Mouse (Mus musculus) intestine, embryonic 15.5 days (tissue): ENCODE measurements around the gene Dgcr2. TPM values are rescaled to one million over a fixed set of nuclear protein-coding genes. Genes with fewer than 3 reads are reported as not detected.

Experiments used
- ATAC-seq: fragments of 200-750 bp; cut with Nextera tagmentation; 2 replicates; pipeline ENCODE4 v1.8.0; 2017; ENCODE audit warnings: moderate TSS enrichment, moderate library complexity
- H3K27ac ChIP-seq: fragments of 300-500 bp; sonication (generic); 2 replicates; pipeline ENCODE4 v1.5.1; 2015; ENCODE audit warnings: mild to moderate bottlenecking, inconsistent platforms
- H3K27me3 ChIP-seq: fragments of 300-500 bp; sonication (generic); replicated peaks from 2 replicates; pipeline ENCODE4 v1.6.1; 2015; ENCODE audit warnings: inconsistent platforms
- H3K36me3 ChIP-seq: fragments of 300-500 bp; sonication (generic); 2 replicates; pipeline ENCODE4 v1.6.1; 2015; ENCODE audit warnings: inconsistent platforms
- H3K4me1 ChIP-seq: fragments of 300-500 bp; sonication (generic); replicated peaks from 2 replicates; pipeline ENCODE4 v1.6.1; 2015; ENCODE audit warnings: inconsistent platforms
- H3K4me2 ChIP-seq: fragments of 300-500 bp; sonication (generic); replicated peaks from 2 replicates; pipeline ENCODE4 v1.6.1; 2015; ENCODE audit warnings: mild to moderate bottlenecking, inconsistent platforms
- H3K4me3 ChIP-seq: fragments of 300-500 bp; sonication (generic); replicated peaks from 2 replicates; pipeline ENCODE4 v1.5.1; 2015; ENCODE audit warnings: inconsistent platforms
- H3K9ac ChIP-seq: fragments of 300-500 bp; sonication (generic); 2 replicates; pipeline ENCODE4 v1.6.1; 2015; ENCODE audit warnings: inconsistent platforms
- H3K9me3 ChIP-seq: fragments of 300-500 bp; sonication (generic); 2 replicates; pipeline ENCODE4 v1.6.1; 2016; ENCODE audit warnings: inconsistent platforms
- WGBS: fragments of 180-500 bp; shearing (Covaris S2); methylation state at CpG from one replicate; pipeline ENCODE4 v1.1.7; 2015; 5-methylcytosine and 5-hydroxymethylcytosine counted together
- polyA plus RNA-seq: library from polyadenylated mRNA; unstranded; fragments of >200 nt; fragmentation: Nextera tagmentation; extraction: Ambion mirVana; gene quantifications from 2 replicates; pipeline ENCODE4 v1.2.1, GENCODE M21; 2015

The Dgcr2 gene
- polyA plus RNA-seq, 1 experiment from 2014 or later, result 68.2 TPM

- peaks cover 44% of the 10 kb centered on the region for H3K27me3 ChIP-seq
- H3K4me2 ChIP-seq, result no peak within 1 kb of the TSS
- peaks cover 23% of the 10 kb centered on the region for H3K36me3 ChIP-seq
- 72% methylated on average over 6 of the region's 6 CpGs for WGBS
- no peaks in the 10 kb centered on the region for H3K9me3 ChIP-seq
- H3K4me3 ChIP-seq, result no peak within 1 kb of the TSS
- H3K9ac ChIP-seq, result no peak within 1 kb of the TSS
- H3K4me1 ChIP-seq, result peaks cover 10% of the 10 kb centered on the region
- H3K27ac ChIP-seq, result no peak within 1 kb of the TSS
- ATAC-seq, result no peak
Observed at GRCm38 (mm10) chr16:17838051-17838450, 60.3 kb downstream of the Dgcr2 start, which contains the start of gene Car15. Car15 (minus strand) TSS chr16:17838364.

GRCm38 (mm10) chr16:17835481-17835880 lies 62.9 kb downstream of the Dgcr2 start:
- Histone ChIP-seq H3K27me3 (peaks cover 70% of the 10 kb centered on the region), H3K4me3 (no peak overlapping the region), H3K36me3 (peaks cover 2% of the 10 kb centered on the region; the same call in 1 of the 2 replicates), H3K27ac (no peak overlapping the region), H3K4me2 (no peak overlapping the region), H3K9ac (no peak overlapping the region), H3K9me3 (no peaks in the 10 kb centered on the region), H3K4me1 (peaks cover 12% of the 10 kb centered on the region)
- 39% methylated on average over 13 of the region's 13 CpGs for WGBS
- ATAC-seq, result no peak

- H3K4me2 ChIP-seq, result peak overlapping the region; percentile 97
- no peak for ATAC-seq
- WGBS, result 55% methylated on average over 7 of the region's 7 CpGs
Observed at GRCm38 (mm10) chr16:17834543-17834942, 63.8 kb downstream of the Dgcr2 start.

GRCm38 (mm10) chr16:17833681-17834399 lies 64.5 kb downstream of the Dgcr2 start:
- H3K36me3 ChIP-seq, result no peaks in the 10 kb centered on the region
- peak overlapping the region; percentile 57 for H3K4me3 ChIP-seq
- H3K27me3 ChIP-seq, result peaks cover 74% of the 10 kb centered on the region
- WGBS, result under 1% methylated on average over 97 of the region's 103 CpGs
- H3K27ac ChIP-seq, result no peak overlapping the region
- peak overlapping the region; percentile 97 for H3K4me2 ChIP-seq
- H3K4me1 ChIP-seq, result peaks cover 12% of the 10 kb centered on the region
- no peaks in the 10 kb centered on the region for H3K9me3 ChIP-seq
- H3K9ac ChIP-seq, result peak overlapping the region; percentile 52
- peak; percentile 60 for ATAC-seq

More at GRCm38 (mm10) chr16:17834543-17834942, 63.8 kb downstream of the Dgcr2 start:
- peak overlapping the region; percentile 57 for H3K4me3 ChIP-seq
- H3K9ac ChIP-seq, result no peak overlapping the region
- H3K9me3 ChIP-seq, result no peaks in the 10 kb centered on the region
- H3K27ac ChIP-seq, result no peak overlapping the region
- peaks cover 74% of the 10 kb centered on the region for H3K27me3 ChIP-seq
- no peaks in the 10 kb centered on the region for H3K36me3 ChIP-seq
- H3K4me1 ChIP-seq, result peaks cover 12% of the 10 kb centered on the region

GRCm38 (mm10) chr16:17833321-17833680 lies 65.1 kb downstream of the Dgcr2 start:
- WGBS, result under 1% methylated on average over 37 of the region's 37 CpGs
- peak; percentile 58 for ATAC-seq

GRCm38 (mm10) chr16:17832821-17833220 lies 65.5 kb downstream of the Dgcr2 start, which contains the start of gene B830017H08Rik:
B830017H08Rik (plus strand) TSS chr16:17833121.
- no peak for ATAC-seq
- Histone ChIP-seq H3K9ac (peak within 1 kb of the TSS; percentile 52), H3K9me3 (no peaks in the 10 kb centered on the region), H3K27me3 (peaks cover 71% of the 10 kb centered on the region), H3K4me3 (peak within 1 kb of the TSS; percentile 57), H3K4me2 (peak within 1 kb of the TSS; percentile 97), H3K4me1 (peaks cover 12% of the 10 kb centered on the region), H3K27ac (no peak within 1 kb of the TSS), H3K36me3 (no peaks in the 10 kb centered on the region)
- 28% methylated on average over 7 of the region's 7 CpGs for WGBS

More at GRCm38 (mm10) chr16:17833321-17833680, 65.1 kb downstream of the Dgcr2 start:
- peaks cover 71% of the 10 kb centered on the region for H3K27me3 ChIP-seq
- peak overlapping the region; percentile 57 for H3K4me3 ChIP-seq
- H3K27ac ChIP-seq, result no peak overlapping the region
- H3K4me1 ChIP-seq, result peaks cover 12% of the 10 kb centered on the region
- H3K36me3 ChIP-seq, result no peaks in the 10 kb centered on the region
- peak overlapping the region; percentile 97 for H3K4me2 ChIP-seq
- no peaks in the 10 kb centered on the region for H3K9me3 ChIP-seq
- H3K9ac ChIP-seq, result peak overlapping the region; percentile 52

GRCm38 (mm10) chr16:17831781-17832180 lies 66.6 kb downstream of the Dgcr2 start:
- Histone ChIP-seq H3K4me2 (no peak overlapping the region), H3K36me3 (no peaks in the 10 kb centered on the region), H3K27me3 (peaks cover 64% of the 10 kb centered on the region), H3K4me1 (peaks cover 12% of the 10 kb centered on the region), H3K9ac (no peak overlapping the region), H3K9me3 (no peaks in the 10 kb centered on the region), H3K27ac (no peak overlapping the region), H3K4me3 (no peak overlapping the region)
- ATAC-seq, result no peak
- WGBS, result 19% methylated on average over 11 of the region's 11 CpGs

- WGBS, result 74% methylated on average over 10 of the region's 10 CpGs
- H3K9ac ChIP-seq, result no peak overlapping the region
- no peak for ATAC-seq
- H3K4me2 ChIP-seq, result no peak overlapping the region
- no peak overlapping the region for H3K27ac ChIP-seq
- H3K4me3 ChIP-seq, result no peak overlapping the region
- H3K36me3 ChIP-seq, result no peaks in the 10 kb centered on the region
- peaks cover 12% of the 10 kb centered on the region for H3K4me1 ChIP-seq
- peaks cover 55% of the 10 kb centered on the region for H3K27me3 ChIP-seq
- no peaks in the 10 kb centered on the region for H3K9me3 ChIP-seq
Observed at GRCm38 (mm10) chr16:17830385-17831178, 67.8 kb downstream of the Dgcr2 start.

GRCm38 (mm10) chr16:17828867-17829266 lies 69.5 kb downstream of the Dgcr2 start:
- no peak for ATAC-seq
- Histone ChIP-seq H3K27ac (no peak overlapping the region), H3K4me1 (peaks cover 8% of the 10 kb centered on the region), H3K9me3 (no peaks in the 10 kb centered on the region), H3K4me3 (no peak overlapping the region), H3K36me3 (no peaks in the 10 kb centered on the region), H3K27me3 (peaks cover 37% of the 10 kb centered on the region), H3K9ac (no peak overlapping the region), H3K4me2 (no peak overlapping the region)
- WGBS, result 68% methylated on average over 3 of the region's 3 CpGs

GRCm38 (mm10) chr16:17828229-17828628 lies 70.1 kb downstream of the Dgcr2 start:
- Histone ChIP-seq H3K36me3 (no peaks in the 10 kb centered on the region), H3K27me3 (peaks cover 31% of the 10 kb centered on the region), H3K4me3 (no peak overlapping the region), H3K4me1 (peaks cover 4% of the 10 kb centered on the region), H3K9me3 (no peaks in the 10 kb centered on the region), H3K27ac (no peak overlapping the region), H3K9ac (no peak overlapping the region), H3K4me2 (no peak overlapping the region)
- no peak for ATAC-seq
- WGBS, result 90% methylated on average over 2 of the region's 2 CpGs

- H3K36me3 ChIP-seq, result no peaks in the 10 kb centered on the region
- H3K4me1 ChIP-seq, result no peaks in the 10 kb centered on the region
- no peak overlapping the region for H3K27ac ChIP-seq
- H3K27me3 ChIP-seq, result peaks cover 14% of the 10 kb centered on the region
- WGBS, result 77% methylated on average over 2 of the region's 2 CpGs
- H3K9me3 ChIP-seq, result no peaks in the 10 kb centered on the region
- H3K4me3 ChIP-seq, result no peak overlapping the region
- H3K9ac ChIP-seq, result no peak overlapping the region
- no peak overlapping the region for H3K4me2 ChIP-seq
- ATAC-seq, result no peak
Observed at GRCm38 (mm10) chr16:17826500-17826899, 71.9 kb downstream of the Dgcr2 start.

GRCm38 (mm10) chr16:17816528-17816927 lies 81.8 kb downstream of the Dgcr2 start:
- Histone ChIP-seq H3K27ac (no peak overlapping the region), H3K9me3 (no peaks in the 10 kb centered on the region), H3K4me2 (no peak overlapping the region), H3K9ac (no peak overlapping the region), H3K4me1 (peaks cover 11% of the 10 kb centered on the region), H3K4me3 (no peak overlapping the region), H3K36me3 (no peaks in the 10 kb centered on the region), H3K27me3 (0 out of 2 replicates have a peak, but pooled peaks cover 3% of the 10 kb centered on the region)
- 78% methylated on average over 8 of the region's 8 CpGs for WGBS
- no peak for ATAC-seq
